34 mouse cellular contexts compared by ENCODE assay signal in the genomic region with DNA sequence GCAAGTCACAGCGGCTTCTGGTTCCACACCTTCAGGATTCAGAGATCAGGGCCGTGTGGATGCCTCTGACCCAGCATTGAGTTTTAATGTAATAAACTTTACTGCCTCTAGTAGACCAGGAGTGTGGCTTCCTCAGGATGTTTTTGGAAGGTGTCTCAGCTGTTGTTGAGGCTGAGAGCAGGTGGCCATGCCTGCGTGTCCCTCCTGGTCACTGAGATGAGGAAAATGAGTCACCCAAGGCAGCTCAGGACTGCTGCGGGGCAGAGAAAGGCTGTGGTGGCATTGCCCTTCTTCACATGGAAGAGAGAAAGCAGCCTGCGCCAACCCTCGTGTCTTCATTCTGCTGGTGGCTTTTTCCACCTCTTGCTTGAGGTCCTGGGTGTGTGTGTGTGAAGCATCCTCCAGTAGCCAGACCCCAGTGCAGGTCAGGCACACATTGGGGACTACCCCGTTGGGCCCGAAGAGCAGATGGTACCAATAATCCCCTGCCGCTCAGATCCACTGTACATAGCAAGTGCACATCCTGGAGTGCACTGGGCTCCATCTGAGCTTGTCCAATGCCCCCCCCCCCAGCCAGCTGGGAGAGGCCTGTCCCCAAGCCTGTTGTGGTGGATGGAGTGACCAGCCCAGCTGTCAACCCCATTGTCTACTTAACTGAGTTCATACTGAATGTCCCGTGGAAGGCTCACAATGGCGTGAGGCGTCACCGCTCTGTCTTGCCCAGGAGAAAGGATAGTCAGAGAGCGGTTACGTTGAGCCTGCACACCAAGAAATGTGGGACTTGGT. TPM values are rescaled to one million over a fixed set of nuclear protein-coding genes. Genes with fewer than 3 reads are reported as not detected.
A peak's percentile ranks its signal among the peaks of the same experiment; 100 is the strongest.
DNase-seq lines count a peak whose midpoint lies in the region; ATAC-seq and TF ChIP-seq lines count a peak whose summit lies in the region.
"Had no signal": no experiment of that assay in that cellular context is flagged by ENCODE, and none has a peak within 500 bp of the region (broad histone marks: within the 10 kb centered on the region; RNA-seq: fewer than 3 reads in every experiment).

No protein-coding gene starts in this region.

- no peak for TF ChIP-seq CTCF in hindbrain, postnatal 0 days (IDR thresholded peaks at IDR 0.05; ENCODE audit: low read depth)
- TF ChIP-seq CTCF in midbrain, postnatal 0 days (IDR thresholded peaks at IDR 0.05): no peak

- peaks cover 9% of the 10 kb centered on the region for H3K36me3 ChIP-seq in hindbrain, embryonic 11.5 days (ENCODE audit: control insufficient read depth, insufficient read depth, low read length)
- peaks cover 36% of the 10 kb centered on the region for H3K36me3 ChIP-seq in hindbrain, postnatal 0 days (ENCODE audit: insufficient read depth, low read length)
- H3K36me3 ChIP-seq in midbrain, postnatal 0 days (ENCODE audit: insufficient read depth, low read length): peaks cover 44% of the 10 kb centered on the region
- peaks cover 20% of the 10 kb centered on the region for H3K36me3 ChIP-seq in midbrain, embryonic 11.5 days (ENCODE audit: control insufficient read depth, insufficient read depth, low read length)

- no peak for DNase-seq in hindbrain, embryonic 11.5 days (ENCODE audit: low spot score)
- no peak for DNase-seq in hindbrain, postnatal 0 days (ENCODE audit: low spot score)
- DNase-seq in midbrain, postnatal 0 days (ENCODE audit: low spot score): no peak
- DNase-seq in midbrain, embryonic 11.5 days (ENCODE audit: low spot score, missing footprints): no peak
- peak; percentile 6 for DNase-seq in naive thymus-derived CD4-positive, alpha-beta T cell, adult 2 months (ENCODE audit: low read depth)
- no peak for DNase-seq in Muller cell, postnatal 12 days (ENCODE audit: inconsistent ontology term)
- DNase-seq in kidney, postnatal 4 days: no peak
- DNase-seq: cerebellum, adult 9-10 months; cerebellum, postnatal 36 days; embryo, embryonic 11 days; gastrocnemius, postnatal 14 days; kidney, adult 2 months; lung, postnatal 14 days; right cerebral cortex, postnatal 14 days; thymus, postnatal 4 days had no signal

- H3K27me3 ChIP-seq in hindbrain, embryonic 11.5 days (ENCODE audit: control insufficient read depth, insufficient read depth, low read length): peaks cover 3% of the 10 kb centered on the region; the same call in 1 of the 2 replicates
- no peaks in the 10 kb centered on the region for H3K27me3 ChIP-seq in hindbrain, postnatal 0 days (ENCODE audit: insufficient read depth, low read length)
- no peaks in the 10 kb centered on the region for H3K27me3 ChIP-seq in midbrain, postnatal 0 days (ENCODE audit: insufficient read depth, low read length)
- H3K27me3 ChIP-seq in midbrain, embryonic 11.5 days (ENCODE audit: control insufficient read depth, insufficient read depth, low read length): no peaks in the 10 kb centered on the region
- H3K27me3 ChIP-seq: Patski had no signal

- no peak overlapping the region for H3K4me2 ChIP-seq in hindbrain, embryonic 11.5 days (replicated peaks; ENCODE audit: low read depth, low read length)
- no peak overlapping the region for H3K4me2 ChIP-seq in hindbrain, postnatal 0 days (ENCODE audit: low read depth, low read length)
- H3K4me2 ChIP-seq in midbrain, postnatal 0 days (ENCODE audit: low read depth, low read length, poor library complexity, severe bottlenecking): no peak overlapping the region
- no peak overlapping the region for H3K4me2 ChIP-seq in midbrain, embryonic 11.5 days
- H3K4me2 ChIP-seq: embryonic facial prominence, embryonic 13.5 days; forebrain, embryonic 13.5 days; hindbrain, embryonic 15.5 days; intestine, embryonic 15.5 days; liver, embryonic 15.5 days; lung, embryonic 14.5 days; neural tube, embryonic 13.5 days had no signal

- peak overlapping the region; percentile 43; the same call in 1 of the 2 replicates for H3K27ac ChIP-seq in hindbrain, embryonic 11.5 days (ENCODE audit: low read depth, low read length)
- H3K27ac ChIP-seq in hindbrain, postnatal 0 days: no peak overlapping the region
- no peak overlapping the region for H3K27ac ChIP-seq in midbrain, postnatal 0 days (ENCODE audit: low read depth, low read length)
- H3K27ac ChIP-seq in midbrain, embryonic 11.5 days (ENCODE audit: low read depth, low read length): no peak overlapping the region
- H3K27ac ChIP-seq: embryonic facial prominence, embryonic 13.5 days; forebrain, embryonic 13.5 days; hindbrain, embryonic 15.5 days; intestine, embryonic 15.5 days; liver, embryonic 15.5 days; midbrain, embryonic 10.5 days; neural tube, embryonic 13.5 days had no signal

- 86% methylated on average over 15 of the region's 15 CpGs for WGBS in hindbrain, embryonic 11.5 days
- 70% methylated on average over 15 of the region's 15 CpGs for WGBS in hindbrain, postnatal 0 days
- WGBS in midbrain, postnatal 0 days: 74% methylated on average over 15 of the region's 15 CpGs
- 85% methylated on average over 15 of the region's 15 CpGs for WGBS in midbrain, embryonic 11.5 days

- no peak overlapping the region for H3K4me3 ChIP-seq in hindbrain, embryonic 11.5 days (ENCODE audit: low read depth, low read length)
- H3K4me3 ChIP-seq in hindbrain, postnatal 0 days (ENCODE audit: low read length): no peak overlapping the region
- H3K4me3 ChIP-seq in midbrain, postnatal 0 days (ENCODE audit: low read depth, low read length): no peak overlapping the region
- no peak overlapping the region for H3K4me3 ChIP-seq in midbrain, embryonic 11.5 days (ENCODE audit: low read depth, low read length)
- H3K4me3 ChIP-seq: embryonic facial prominence, embryonic 13.5 days; erythroblast, embryonic 14.5 days; forebrain, embryonic 13.5 days; hindbrain, embryonic 15.5 days; intestine, embryonic 15.5 days; liver, embryonic 15.5 days; midbrain, embryonic 10.5 days; neural tube, embryonic 13.5 days had no signal

- peak; percentile 56 for ATAC-seq in hindbrain, embryonic 11.5 days (ENCODE audit: low FRiP score)
- no peak for ATAC-seq in hindbrain, postnatal 0 days
- ATAC-seq in midbrain, postnatal 0 days (ENCODE audit: low FRiP score): no peak
- ATAC-seq in midbrain, embryonic 11.5 days (ENCODE audit: low FRiP score): no peak
- ATAC-seq: forebrain, embryonic 13.5 days; Patski had no signal

- H3K4me1 ChIP-seq in hindbrain, embryonic 11.5 days (replicated peaks; ENCODE audit: control insufficient read depth, insufficient read depth, low read length): no peaks in the 10 kb centered on the region
- H3K4me1 ChIP-seq in hindbrain, postnatal 0 days (ENCODE audit: insufficient read depth, low read length): no peaks in the 10 kb centered on the region
- H3K4me1 ChIP-seq in midbrain, postnatal 0 days (ENCODE audit: insufficient read depth, low read length): no peaks in the 10 kb centered on the region
- no peaks in the 10 kb centered on the region for H3K4me1 ChIP-seq in midbrain, embryonic 11.5 days (ENCODE audit: control insufficient read depth, insufficient read depth, low read length)

- H3K9me3 ChIP-seq in hindbrain, embryonic 11.5 days (ENCODE audit: control insufficient read depth, low read length): no peaks in the 10 kb centered on the region
- H3K9me3 ChIP-seq in hindbrain, postnatal 0 days (ENCODE audit: low read length): no peaks in the 10 kb centered on the region
- no peaks in the 10 kb centered on the region for H3K9me3 ChIP-seq in midbrain, postnatal 0 days (ENCODE audit: low read length)
- peaks cover 2% of the 10 kb centered on the region; the same call in 1 of the 2 replicates for H3K9me3 ChIP-seq in midbrain, embryonic 11.5 days (ENCODE audit: control insufficient read depth, low read length)
- H3K9me3 ChIP-seq: forebrain, embryonic 13.5 days; hindbrain, embryonic 15.5 days; intestine, embryonic 15.5 days; liver, embryonic 15.5 days; midbrain, embryonic 10.5 days; neural tube, embryonic 13.5 days had no signal

- H3K9ac ChIP-seq in hindbrain, embryonic 11.5 days (ENCODE audit: low read depth, low read length): no peak overlapping the region
- no peak overlapping the region for H3K9ac ChIP-seq in hindbrain, postnatal 0 days (replicated peaks; ENCODE audit: low read length)
- 0 out of 2 replicates have a peak overlapping the region, but pooled peaks have one; percentile 24 for H3K9ac ChIP-seq in midbrain, postnatal 0 days (replicated peaks; ENCODE audit: low read length, poor library complexity, severe bottlenecking)
- H3K9ac ChIP-seq in midbrain, embryonic 11.5 days (ENCODE audit: low read length): no peak overlapping the region
- H3K9ac ChIP-seq: embryonic facial prominence, embryonic 13.5 days; forebrain, embryonic 13.5 days; hindbrain, embryonic 15.5 days; intestine, embryonic 15.5 days; liver, embryonic 15.5 days; lung, embryonic 14.5 days; neural tube, embryonic 13.5 days had no signal

RNA-seq across cellular contexts. Expression of a gene that starts 6.3 kb away (rescaled TPM):
- 0.54 and 0.82 TPM in 2 replicates for polyA plus RNA-seq in hindbrain, embryonic 11.5 days (2014; fragmentation: Nextera tagmentation; extraction: Ambion mirVana)
- total RNA-seq in hindbrain, postnatal 0 days (2014; rRNA removed): 0.21 and 0.79 TPM in 2 replicates
- 0.26 and 0.86 TPM in 2 replicates for polyA plus RNA-seq in hindbrain, postnatal 0 days (2015; fragmentation: Nextera tagmentation; extraction: Ambion mirVana)
- total RNA-seq in midbrain, postnatal 0 days (2014; rRNA removed): 0.38 and 0.60 TPM in 2 replicates
- polyA plus RNA-seq in midbrain, postnatal 0 days (2015; fragmentation: Nextera tagmentation; extraction: Ambion mirVana): 0.62 and 0.74 TPM in 2 replicates
- polyA plus RNA-seq in midbrain, embryonic 11.5 days (2014; fragmentation: Nextera tagmentation; extraction: Ambion mirVana): not detected in 2 replicates
- total RNA-seq: ES-E14; gastrocnemius, postnatal 14 days; granulocyte monocyte progenitor cell, adult 5-6 weeks; heart, postnatal 25 days; left cerebral cortex, postnatal 36 days; liver, adult 2 months had no signal
- polyA plus RNA-seq: embryonic facial prominence, embryonic 13.5 days; erythroblast, embryonic 14.5 days; forebrain, embryonic 13.5 days; heart, embryonic 14.5 days; intestine, embryonic 15.5 days; kidney, adult 2 months; kidney, embryonic 16.5 days; liver, adult 2 months; liver, embryonic 15.5 days; lung, embryonic 14.5 days; midbrain, embryonic 10.5 days; neural tube, embryonic 13.5 days; small intestine, adult 2 months; stomach, embryonic 14.5 days had no signal

RNA-seq across cellular contexts. Expression of a gene that starts 15.2 kb away (rescaled TPM):
- 25.9 and 32.4 TPM in 2 replicates for polyA plus RNA-seq in hindbrain, embryonic 11.5 days (2014; fragmentation: Nextera tagmentation; extraction: Ambion mirVana)
- total RNA-seq in hindbrain, postnatal 0 days (2014; rRNA removed): 37.3 and 40.1 TPM in 2 replicates
- polyA plus RNA-seq in hindbrain, postnatal 0 days (2015; fragmentation: Nextera tagmentation; extraction: Ambion mirVana): 30.8 and 31.9 TPM in 2 replicates
- 36.2 and 37.8 TPM in 2 replicates for total RNA-seq in midbrain, postnatal 0 days (2014; rRNA removed)
- 31.7 and 32.6 TPM in 2 replicates for polyA plus RNA-seq in midbrain, postnatal 0 days (2015; fragmentation: Nextera tagmentation; extraction: Ambion mirVana)
- 26.4 and 32.2 TPM in 2 replicates for polyA plus RNA-seq in midbrain, embryonic 11.5 days (2014; fragmentation: Nextera tagmentation; extraction: Ambion mirVana)

RNA-seq across cellular contexts. Expression of a gene that starts 15.3 kb away (rescaled TPM):
- polyA plus RNA-seq in hindbrain, embryonic 11.5 days (2014; fragmentation: Nextera tagmentation; extraction: Ambion mirVana): 9.3 and 10.5 TPM in 2 replicates
- 38.0 and 38.6 TPM in 2 replicates for total RNA-seq in hindbrain, postnatal 0 days (2014; rRNA removed)
- 30.1 and 30.4 TPM in 2 replicates for polyA plus RNA-seq in hindbrain, postnatal 0 days (2015; fragmentation: Nextera tagmentation; extraction: Ambion mirVana)
- total RNA-seq in midbrain, postnatal 0 days (2014; rRNA removed): 32.3 and 43.6 TPM in 2 replicates
- polyA plus RNA-seq in midbrain, postnatal 0 days (2015; fragmentation: Nextera tagmentation; extraction: Ambion mirVana): 31.4 and 33.9 TPM in 2 replicates
- 7.9 and 8.9 TPM in 2 replicates for polyA plus RNA-seq in midbrain, embryonic 11.5 days (2014; fragmentation: Nextera tagmentation; extraction: Ambion mirVana)

RNA-seq across cellular contexts. Expression of a gene that starts 20.9 kb away (rescaled TPM):
- not detected in 2 replicates for polyA plus RNA-seq in hindbrain, embryonic 11.5 days (2014; fragmentation: Nextera tagmentation; extraction: Ambion mirVana)
- total RNA-seq in hindbrain, postnatal 0 days (2014; rRNA removed): 3.9 and 8.2 TPM in 2 replicates
- 3.2 and 4.7 TPM in 2 replicates for polyA plus RNA-seq in hindbrain, postnatal 0 days (2015; fragmentation: Nextera tagmentation; extraction: Ambion mirVana)
- 18.1 and 24.7 TPM in 2 replicates for total RNA-seq in midbrain, postnatal 0 days (2014; rRNA removed)
- 8.2 and 9.9 TPM in 2 replicates for polyA plus RNA-seq in midbrain, postnatal 0 days (2015; fragmentation: Nextera tagmentation; extraction: Ambion mirVana)
- 0.14 TPM in 1 of 2 replicates, not detected in the other for polyA plus RNA-seq in midbrain, embryonic 11.5 days (2014; fragmentation: Nextera tagmentation; extraction: Ambion mirVana)
- total RNA-seq: gastrocnemius, postnatal 14 days; granulocyte monocyte progenitor cell, adult 5-6 weeks; heart, postnatal 25 days had no signal
- polyA plus RNA-seq: heart, embryonic 14.5 days; lung, embryonic 14.5 days had no signal

RNA-seq across cellular contexts. Expression of a gene that starts 38.9 kb away (rescaled TPM):
- polyA plus RNA-seq in hindbrain, embryonic 11.5 days (2014; fragmentation: Nextera tagmentation; extraction: Ambion mirVana): 1.1 and 1.4 TPM in 2 replicates
- total RNA-seq in hindbrain, postnatal 0 days (2014; rRNA removed): 0.63 and 1.9 TPM in 2 replicates
- 1.8 and 2.0 TPM in 2 replicates for polyA plus RNA-seq in hindbrain, postnatal 0 days (2015; fragmentation: Nextera tagmentation; extraction: Ambion mirVana)
- 0.94 and 1.3 TPM in 2 replicates for total RNA-seq in midbrain, postnatal 0 days (2014; rRNA removed)
- 0.86 and 1.5 TPM in 2 replicates for polyA plus RNA-seq in midbrain, postnatal 0 days (2015; fragmentation: Nextera tagmentation; extraction: Ambion mirVana)
- polyA plus RNA-seq in midbrain, embryonic 11.5 days (2014; fragmentation: Nextera tagmentation; extraction: Ambion mirVana): 0.25 and 0.51 TPM in 2 replicates
- total RNA-seq: ES-E14; granulocyte monocyte progenitor cell, adult 5-6 weeks; heart, postnatal 25 days had no signal
